ENCODE assay signal across 9 mouse cellular contexts in the genomic region with DNA sequence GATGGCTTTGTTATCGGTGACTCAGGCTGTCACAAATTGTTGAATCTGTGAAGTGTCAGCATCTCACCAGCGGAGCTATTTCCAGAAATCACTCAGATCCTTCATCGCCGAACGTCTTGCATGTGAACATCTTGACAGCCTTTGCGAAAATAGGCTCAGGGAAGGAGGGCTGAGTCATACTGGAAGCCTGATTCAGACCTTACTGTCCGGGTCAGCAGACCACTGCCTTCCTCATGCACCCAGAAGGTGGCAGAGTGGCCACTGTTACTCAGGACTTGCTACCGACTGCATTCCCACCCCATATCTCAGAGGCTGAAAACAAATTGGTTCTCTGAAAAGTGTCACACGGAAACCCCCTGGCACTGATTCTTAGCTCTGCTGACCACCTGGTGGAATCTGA. TPM values are rescaled to one million over a fixed set of nuclear protein-coding genes. Genes with fewer than 3 reads are reported as not detected.
DNase-seq lines count a peak whose midpoint lies in the region; ATAC-seq lines count a peak whose summit lies in the region.
"Had no signal": no experiment of that assay in that cellular context is flagged by ENCODE, and none has a peak within 500 bp of the region (broad histone marks: within the 10 kb centered on the region; RNA-seq: fewer than 3 reads in every experiment).

No protein-coding gene starts in this region.

- no peak overlapping the region for H3K4me2 ChIP-seq in forebrain, embryonic 15.5 days (replicated peaks)
- H3K4me2 ChIP-seq: liver, embryonic 15.5 days had no signal

- H3K4me3 ChIP-seq in forebrain, embryonic 15.5 days = no peak overlapping the region
- H3K4me3 ChIP-seq: liver, embryonic 15.5 days had no signal

- 82% methylated on average over 9 of the region's 9 CpGs for WGBS in forebrain, embryonic 15.5 days

- no peaks in the 10 kb centered on the region for H3K36me3 ChIP-seq in forebrain, embryonic 15.5 days
- H3K36me3 ChIP-seq: liver, embryonic 15.5 days had no signal

- ATAC-seq in hematopoietic stem cell, adult 5-6 weeks (replicated peaks in 1 of 2; ENCODE audit: insufficient read depth in 1 of 2, low FRiP score in 2 of 2, low TSS enrichment in 1 of 2, low read depth in 1 of 2, poor library complexity in 2 of 2, severe bottlenecking in 2 of 2) = peak; percentile 53 to 58; a peak in 1 of 4 replicates
- ATAC-seq in forebrain, embryonic 15.5 days (replicated peaks) = no peak
- no peak for ATAC-seq in megakaryocyte-erythroid progenitor cell, adult 5-6 weeks (replicated peaks; ENCODE audit: low FRiP score, low TSS enrichment, poor library complexity, severe bottlenecking)
- ATAC-seq: activated CD4-positive, CD25-positive, alpha-beta regulatory T cell, adult 4 months had no signal

- no peaks in the 10 kb centered on the region for H3K4me1 ChIP-seq in forebrain, embryonic 15.5 days
- H3K4me1 ChIP-seq: liver, embryonic 15.5 days had no signal

- no peaks in the 10 kb centered on the region for H3K9me3 ChIP-seq in forebrain, embryonic 15.5 days
- H3K9me3 ChIP-seq: liver, embryonic 15.5 days had no signal

- H3K9ac ChIP-seq in forebrain, embryonic 15.5 days (replicated peaks) = no peak overlapping the region
- H3K9ac ChIP-seq: liver, embryonic 15.5 days had no signal

- peak; percentile 13 for DNase-seq in layer of hippocampus, adult 11-12 months (ENCODE audit: low spot score)
- DNase-seq in layer of hippocampus, adult 9-10 months (ENCODE audit: low spot score) = no peak
- peak; percentile 85 for DNase-seq in brain, adult 2 months (ENCODE audit: low read depth, low spot score)
- DNase-seq in right cerebral cortex, postnatal 25 days = peak; percentile 34

- no peak overlapping the region for H3K27ac ChIP-seq in forebrain, embryonic 15.5 days (replicated peaks)
- H3K27ac ChIP-seq: liver, embryonic 15.5 days had no signal

- H3K27me3 ChIP-seq in forebrain, embryonic 15.5 days = no peaks in the 10 kb centered on the region
- H3K27me3 ChIP-seq: liver, embryonic 15.5 days had no signal

RNA-seq across cellular contexts. Expression of a gene that starts 55.9 kb away (rescaled TPM):
- 5.1 and 10.2 TPM in 2 replicates for total RNA-seq in hematopoietic stem cell, adult 5-6 weeks (2017)
- 14.7 and 16.6 TPM in 2 replicates for polyA plus RNA-seq in forebrain, embryonic 15.5 days (2015; fragmentation: Nextera tagmentation; extraction: Ambion mirVana)
- total RNA-seq in megakaryocyte-erythroid progenitor cell, adult 5-6 weeks (2014; fragmentation: Nextera tagmentation) = 0.84 TPM in 1 of 2 replicates, not detected in the other
- total RNA-seq in megakaryocyte-erythroid progenitor cell, adult 5-6 weeks (2017) = 0.11 and 4.3 TPM in 2 replicates

RNA-seq across cellular contexts. Expression of a gene that starts 58.8 kb away (rescaled TPM):
- total RNA-seq in hematopoietic stem cell, adult 5-6 weeks (2017) = 91.2 and 95.5 TPM in 2 replicates
- polyA plus RNA-seq in forebrain, embryonic 15.5 days (2015; fragmentation: Nextera tagmentation; extraction: Ambion mirVana) = 233 and 246 TPM in 2 replicates
- total RNA-seq in megakaryocyte-erythroid progenitor cell, adult 5-6 weeks (2014; fragmentation: Nextera tagmentation) = 153 and 194 TPM in 2 replicates
- 106 and 132 TPM in 2 replicates for total RNA-seq in megakaryocyte-erythroid progenitor cell, adult 5-6 weeks (2017)

Comparison
In these comparisons a context has a peak if more than half of its experiments do, and no peak if none do; other contexts are left out.
1. ATAC-seq: peak in hematopoietic stem cell, adult 5-6 weeks (2 of 2); none in forebrain, embryonic 15.5 days (single experiment) and megakaryocyte-erythroid progenitor cell, adult 5-6 weeks (single experiment).